Mouse (Mus musculus) adrenal gland, adult (tissue): ENCODE measurements around the gene C1ql2.

Experiments
- DNase-seq, 2 experiments: peaks; one replicate each; pipeline ENCODE4 v3.0.0; 2022 to 2023; ENCODE audit warnings: low spot score in 1 of 2; ENCODE audit not compliant: inconsistent age in 2 of 2

Gene C1ql2

DNA sequence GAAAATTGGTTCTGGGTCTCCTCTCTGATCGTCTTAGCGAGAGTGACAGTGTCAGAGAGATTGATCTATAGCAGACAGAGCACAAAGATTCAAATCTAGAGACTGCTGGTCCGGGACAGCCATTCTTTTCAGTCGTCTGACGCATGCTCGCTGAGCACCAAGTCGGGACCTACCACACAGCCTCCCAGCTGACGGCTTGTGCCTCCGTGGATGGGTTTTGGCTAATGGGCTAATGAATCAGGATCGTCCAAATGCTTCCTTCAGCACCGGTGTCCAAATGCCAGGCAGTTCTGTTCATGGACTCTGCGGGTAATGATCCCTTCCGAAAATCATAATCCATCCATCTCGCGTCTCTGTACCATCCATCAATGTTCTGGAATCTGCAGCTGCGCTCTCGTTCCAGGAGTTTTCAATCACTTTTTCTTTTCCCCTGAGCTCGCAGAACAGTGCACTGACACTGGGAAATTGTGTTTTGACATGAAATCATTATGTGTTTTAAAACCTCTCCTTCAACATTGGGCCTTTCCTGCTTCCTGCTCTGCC, 44.7 kb downstream of the C1ql2 start:
- DNase-seq = no peak

DNA sequence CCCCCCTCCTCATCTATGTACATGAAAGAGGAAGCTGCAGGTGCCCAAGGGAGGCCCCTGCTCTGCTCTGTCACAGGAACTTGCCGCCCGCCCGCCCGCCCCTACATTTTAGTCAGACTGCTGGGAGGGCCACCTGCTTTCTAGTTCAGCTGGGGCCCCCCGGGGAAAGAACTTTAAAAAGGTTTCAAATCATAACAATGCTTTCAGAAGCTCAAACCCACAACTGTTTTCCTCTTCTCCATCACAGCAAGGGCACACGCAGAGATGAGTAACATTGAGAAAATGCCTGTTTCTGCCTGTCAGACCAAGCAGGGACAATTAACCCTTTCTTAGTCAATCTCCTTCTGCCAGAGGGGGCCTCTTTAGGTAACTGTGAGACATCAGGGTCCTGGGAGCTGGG, 49.4 kb downstream of the C1ql2 start:
- DNase-seq = no peak

DNA sequence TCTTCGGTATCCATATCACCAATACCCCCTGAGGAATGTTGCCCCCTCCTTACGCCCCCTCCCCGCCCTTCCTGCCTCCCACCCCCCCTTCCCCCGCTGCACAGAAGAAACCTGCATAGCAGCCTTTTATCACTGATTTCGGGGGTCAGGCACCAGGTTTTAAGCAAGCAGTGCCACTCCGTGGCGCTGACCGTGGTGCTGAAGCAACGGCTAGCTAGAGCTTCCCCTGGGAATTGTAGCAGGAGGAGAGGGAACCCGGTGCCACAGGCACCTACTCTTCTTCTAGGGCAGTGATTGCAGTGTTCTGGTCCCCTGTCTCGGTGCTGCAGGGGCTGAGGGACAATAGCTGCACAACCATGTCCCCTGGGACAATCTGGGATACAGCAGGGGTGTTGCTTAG, 50.0 kb downstream of the C1ql2 start:
- DNase-seq = peak; percentile 65 to 83
